Mouse (Mus musculus) left cerebral cortex, adult 9 months (tissue): ENCODE data around the gene Crybg3.
A peak's percentile ranks its signal among the peaks of the same experiment; 100 is the strongest.

Experiments
- DNase-seq, 2 experiments: peaks; one replicate each; pipeline ENCODE4 v3.0.0; 2022; ENCODE audit warnings: low spot score in 2 of 2

The Crybg3 gene

DNA sequence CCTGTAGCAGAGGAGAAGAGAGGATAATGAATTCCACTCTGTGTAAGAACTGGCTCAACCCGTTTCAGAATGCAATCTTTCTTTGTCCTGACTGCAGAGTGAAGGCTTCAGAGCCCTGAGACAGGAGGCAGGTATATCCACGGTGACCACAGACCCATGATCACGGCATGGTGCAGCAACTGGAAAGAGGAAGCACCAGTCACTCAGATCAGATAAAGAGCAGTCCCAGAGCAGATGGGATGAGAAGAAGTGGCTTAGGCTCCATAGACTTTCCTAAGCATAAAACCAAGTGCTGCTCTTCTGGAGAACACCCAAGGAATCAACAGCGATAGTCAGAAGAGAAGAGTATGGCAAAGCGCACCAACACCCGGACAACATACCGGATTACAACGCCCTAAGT lies 21.5 kb downstream of the Crybg3 start:
- DNase-seq, result no peak

DNA sequence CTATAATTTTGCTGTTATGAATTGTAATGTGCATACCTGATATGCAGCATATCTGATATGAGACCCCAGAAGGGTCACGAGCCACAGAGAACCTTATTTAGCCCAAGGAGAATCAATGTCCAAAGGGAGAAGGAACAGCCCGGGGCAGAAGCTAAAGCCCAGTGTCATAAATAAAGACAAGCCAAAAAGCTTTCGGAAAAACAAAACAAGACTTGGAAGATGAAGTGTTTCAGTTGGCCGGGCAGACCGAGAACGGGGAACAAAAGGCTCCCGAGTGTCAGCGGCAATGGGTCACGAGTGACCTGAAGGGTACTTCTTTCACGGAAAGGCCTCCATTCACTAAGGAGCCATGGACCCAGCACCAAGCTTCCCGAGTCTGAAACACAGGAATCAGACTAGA lies 26.8 kb downstream of the Crybg3 start:
- DNase-seq, result no peak

GRCm38 (mm10) chr16:59572685-59573084 lies 28.1 kb downstream of the Crybg3 start:
- DNase-seq, result no peak

GRCm38 (mm10) chr16:59570807-59571206 lies 30.0 kb downstream of the Crybg3 start:
- no peak for DNase-seq

- DNase-seq, result no peak
Measured at GRCm38 (mm10) chr16:59569837-59570236, 30.9 kb downstream of the Crybg3 start.

GRCm38 (mm10) chr16:59567721-59568381 lies 32.9 kb downstream of the Crybg3 start:
- no peak for DNase-seq

DNA sequence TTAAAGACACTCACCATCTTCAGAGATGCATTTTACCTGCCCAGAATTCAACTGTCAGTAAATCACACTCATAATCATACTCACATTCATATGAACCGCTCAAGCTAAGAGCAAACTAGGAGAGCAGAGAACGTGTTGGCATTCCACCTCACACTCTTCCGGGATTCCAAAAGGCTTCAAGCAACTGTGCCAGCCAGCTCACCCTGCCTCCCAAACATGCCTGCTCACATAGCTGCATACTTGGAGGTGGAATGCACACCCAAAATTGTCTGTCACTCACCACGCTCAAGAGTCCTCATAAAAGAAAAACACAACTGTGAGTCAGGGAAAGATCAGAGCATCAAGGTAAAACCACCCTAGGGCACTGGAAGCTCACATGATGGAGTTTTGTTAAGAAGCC lies 34.3 kb downstream of the Crybg3 start:
- no peak for DNase-seq

DNA sequence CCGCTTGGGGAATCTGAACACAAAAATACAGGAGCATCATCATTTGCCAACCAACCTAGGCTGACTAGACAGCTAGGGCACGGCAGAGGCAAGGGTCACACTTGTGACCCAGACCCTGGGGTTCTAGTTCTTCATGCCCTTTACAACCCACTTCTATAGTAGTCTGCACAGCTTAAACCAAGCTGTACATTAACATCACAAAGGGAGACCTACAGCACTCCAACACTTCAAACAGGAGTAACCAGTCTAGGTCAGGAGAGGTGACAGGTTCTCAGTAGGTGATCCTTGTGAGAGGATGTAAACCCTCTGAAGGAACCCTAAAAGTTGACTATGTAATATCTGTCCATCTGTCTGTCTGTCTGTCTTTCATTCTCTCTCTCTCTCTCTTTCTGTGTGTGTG lies 35.1 kb downstream of the Crybg3 start:
- DNase-seq, result no peak

GRCm38 (mm10) chr16:59564025-59564424 lies 36.8 kb downstream of the Crybg3 start:
- no peak for DNase-seq

DNA sequence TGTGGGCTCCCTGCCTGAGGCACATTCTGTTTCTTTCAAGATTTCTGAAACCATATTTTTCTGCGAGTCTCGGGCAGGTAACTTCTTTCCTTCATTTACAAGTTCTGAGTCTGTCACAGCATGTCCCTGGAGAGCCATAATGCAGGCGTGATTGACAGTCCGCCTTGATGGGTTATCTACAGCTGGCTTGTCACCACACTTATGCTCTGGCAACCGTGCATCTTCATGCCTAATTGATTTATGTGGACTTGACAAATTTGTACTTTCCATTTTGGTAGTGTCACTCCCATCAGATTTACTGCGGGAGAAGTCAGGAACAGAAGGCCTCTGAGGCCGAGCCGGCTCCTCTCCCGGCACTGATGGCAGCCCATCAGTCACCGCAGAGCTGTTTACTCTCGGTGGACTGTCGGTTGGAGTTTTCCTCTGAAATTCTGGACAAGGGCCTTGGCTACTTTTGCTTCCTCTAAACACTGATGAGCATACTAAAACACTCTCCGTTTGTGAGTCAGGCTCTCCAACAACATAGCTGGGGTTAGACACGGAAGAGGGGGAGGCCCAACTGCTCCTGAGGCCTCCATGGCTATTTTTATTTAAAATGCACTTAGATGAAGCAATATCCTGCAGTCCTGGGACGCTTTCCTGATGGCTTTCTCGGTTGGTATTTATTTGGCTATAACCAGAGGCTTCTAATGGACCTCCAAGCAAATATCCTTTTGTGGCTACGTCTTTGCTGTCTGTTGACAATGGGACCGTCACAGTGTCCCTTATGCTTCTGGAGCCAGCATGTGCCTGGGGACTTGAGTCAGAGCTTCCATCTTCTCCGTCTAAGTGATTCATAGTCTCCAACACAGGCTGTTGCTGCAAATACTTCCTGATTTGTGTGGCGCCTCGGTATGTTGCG lies 41.2 kb downstream of the Crybg3 start:
- DNase-seq, result no peak

- no peak for DNase-seq
Measured at GRCm38 (mm10) chr16:59558916-59559299, 41.9 kb downstream of the Crybg3 start.

DNA sequence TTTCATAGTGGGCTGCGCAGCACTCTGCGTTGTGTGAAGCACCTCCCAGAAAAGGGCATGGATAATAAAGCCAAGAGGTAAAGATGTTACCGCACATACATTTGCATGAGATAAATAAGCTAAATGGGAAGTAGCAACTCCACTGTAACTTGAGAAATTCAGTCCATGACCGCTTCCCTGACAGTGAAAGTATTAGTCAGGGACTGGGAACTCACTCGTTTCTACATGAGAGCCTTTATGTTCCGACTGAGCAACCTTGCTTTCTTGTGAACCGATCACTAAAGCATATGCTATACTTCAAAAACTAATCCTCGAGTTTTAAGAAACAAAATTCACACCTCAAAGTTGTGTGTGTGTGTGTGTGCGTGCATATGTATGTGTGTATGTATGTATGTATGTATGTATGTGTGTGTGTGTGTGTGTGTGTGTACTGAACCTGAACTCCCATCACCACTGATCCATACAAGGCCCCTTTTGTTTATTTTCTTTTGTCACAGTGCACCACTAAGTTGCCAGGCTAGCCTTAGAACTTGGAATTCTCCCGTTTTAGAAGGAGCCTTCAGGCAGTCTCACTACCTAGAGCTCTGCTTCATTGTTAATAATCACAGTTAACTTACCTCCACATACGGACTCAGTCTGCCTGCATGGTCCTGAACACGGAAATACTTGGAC lies 47.2 kb downstream of the Crybg3 start:
- no peak for DNase-seq

DNA sequence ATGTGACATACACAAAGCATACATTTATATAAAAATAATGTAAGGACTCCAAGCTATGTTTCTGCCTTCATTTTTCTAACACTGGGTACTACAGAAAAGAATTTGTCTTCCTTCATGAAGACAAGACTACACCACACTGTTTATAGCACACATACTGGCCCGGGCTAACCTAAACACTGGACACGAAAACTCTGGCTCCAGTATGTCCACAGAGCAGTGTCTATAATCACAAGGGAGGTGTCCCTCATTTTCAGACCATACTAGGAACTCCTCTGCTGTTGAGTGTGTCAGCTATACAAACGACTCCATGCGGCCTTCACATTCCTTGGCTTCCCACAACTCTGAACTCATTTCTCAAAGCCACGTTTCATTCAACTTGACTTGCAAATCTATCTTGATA lies 49.3 kb downstream of the Crybg3 start:
- DNase-seq, result no peak

- DNase-seq, result no peak
Measured at GRCm38 (mm10) chr16:59549631-59550030, 51.1 kb downstream of the Crybg3 start.

GRCm38 (mm10) chr16:59548582-59548947 lies 52.2 kb downstream of the Crybg3 start:
- no peak for DNase-seq

GRCm38 (mm10) chr16:59547887-59548581 lies 52.7 kb downstream of the Crybg3 start:
- DNase-seq, result peak in 1 of 2 experiments; percentile 59

GRCm38 (mm10) chr16:59547466-59547865 lies 53.3 kb downstream of the Crybg3 start:
- peak; percentile 56 to 59 for DNase-seq

DNA sequence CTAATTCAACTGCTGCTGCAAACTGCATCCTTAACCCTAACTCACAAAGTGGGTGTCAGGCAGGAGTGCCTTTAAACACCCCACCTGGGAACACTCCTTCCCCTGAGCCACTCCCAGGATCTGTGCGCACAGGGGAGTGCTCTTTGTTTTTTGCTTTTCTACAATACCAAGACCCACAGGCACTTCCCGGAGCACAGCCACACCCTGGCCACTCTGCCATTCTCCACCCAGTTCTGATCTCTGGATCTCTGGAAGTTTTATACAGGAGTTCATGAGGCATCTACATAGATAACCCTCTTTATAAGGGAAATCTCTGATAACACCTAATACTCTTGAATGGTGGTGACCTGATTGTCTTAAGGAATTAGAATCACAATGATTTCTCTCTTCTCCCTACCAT lies 55.4 kb downstream of the Crybg3 start:
- DNase-seq, result no peak

GRCm38 (mm10) chr16:59541382-59541781 lies 59.4 kb downstream of the Crybg3 start:
- DNase-seq, result no peak

DNA sequence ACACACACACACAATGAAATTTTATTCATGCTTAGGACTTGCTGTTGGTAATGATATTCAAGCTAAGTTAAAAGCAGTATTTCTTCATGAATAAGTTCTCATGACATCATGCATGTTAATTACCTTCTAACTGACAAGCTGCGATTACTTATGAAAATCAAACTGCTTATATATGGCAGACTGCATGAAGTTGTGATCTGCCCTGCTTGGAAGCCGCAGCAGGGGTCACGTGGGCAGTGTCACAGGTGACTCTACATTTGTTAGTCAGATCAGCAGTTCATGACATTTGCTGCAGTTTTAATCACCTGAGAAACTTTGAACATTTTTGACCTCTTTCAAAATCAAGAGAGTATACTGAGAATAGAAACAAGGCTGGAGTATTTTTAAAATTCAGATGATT lies 59.8 kb downstream of the Crybg3 start:
- no peak for DNase-seq

DNA sequence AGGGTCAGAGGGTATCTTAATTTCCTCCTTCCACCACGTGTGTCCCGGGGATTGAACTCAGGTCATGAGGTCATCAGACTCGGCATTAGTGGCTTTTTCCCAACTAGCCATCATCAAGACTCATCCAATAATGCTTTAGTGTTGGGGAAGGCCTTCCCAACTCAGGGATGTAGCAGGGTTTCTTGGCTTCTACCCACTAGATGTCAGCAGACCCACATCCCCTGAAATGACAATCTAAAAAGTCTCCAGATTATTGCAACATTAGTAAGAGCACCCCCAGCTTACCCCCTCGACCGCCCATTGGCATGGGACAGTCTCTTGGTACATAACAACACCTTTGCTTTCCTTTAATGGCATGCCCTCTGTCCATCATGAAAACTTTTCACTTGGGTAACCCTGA lies 65.1 kb downstream of the Crybg3 start:
- no peak for DNase-seq

- no peak for DNase-seq
Measured at GRCm38 (mm10) chr16:59534349-59534748, 66.4 kb downstream of the Crybg3 start.
